Mouse (Mus musculus): ENCODE results near the gene Tbc1d2.

The Tbc1d2 gene

DNA sequence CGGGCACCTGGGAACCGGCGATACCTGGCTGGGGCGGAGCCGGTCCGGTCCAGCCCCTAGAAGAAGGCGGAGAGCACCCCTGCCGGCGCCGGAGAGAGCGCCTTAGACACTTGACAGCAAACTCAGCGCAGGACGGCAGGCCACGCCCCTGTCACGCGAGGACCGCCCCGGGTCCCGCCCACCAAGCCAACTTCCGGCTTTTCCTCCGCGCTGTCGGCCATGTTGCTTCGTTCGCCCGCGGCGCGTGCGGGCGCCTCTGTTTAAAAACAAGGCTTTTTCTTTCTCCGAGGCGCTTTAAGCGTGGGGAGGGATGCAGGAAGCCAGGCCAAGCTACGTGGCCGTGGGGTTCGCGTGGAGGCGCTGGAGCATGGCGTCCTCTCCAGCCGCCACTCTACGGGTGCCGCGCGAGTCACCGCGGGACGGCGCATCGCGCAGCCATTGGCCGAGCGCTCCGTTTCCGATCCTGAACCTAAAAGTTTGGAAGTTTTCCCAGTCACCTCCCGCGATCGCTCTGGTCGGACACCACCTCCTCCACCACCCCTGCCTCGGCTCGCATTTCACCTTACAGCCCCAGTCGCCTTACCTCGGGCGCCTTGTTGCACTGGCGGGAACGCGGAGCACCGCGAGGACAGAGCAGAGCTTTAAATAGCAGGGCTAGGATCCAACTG, at the start of gene Tbc1d2:
Tbc1d2 (minus strand) TSS at position 124 of the 668 bp plus-strand sequence.
- peak; percentile 82 for DNase-seq (ENCODE audit: low read depth, low spot score)

GRCm38 (mm10) chr4:46696467-46696866, 46.5 kb upstream of the Tbc1d2 start:
- no peak for DNase-seq (ENCODE audit: low read depth, low spot score)

DNA sequence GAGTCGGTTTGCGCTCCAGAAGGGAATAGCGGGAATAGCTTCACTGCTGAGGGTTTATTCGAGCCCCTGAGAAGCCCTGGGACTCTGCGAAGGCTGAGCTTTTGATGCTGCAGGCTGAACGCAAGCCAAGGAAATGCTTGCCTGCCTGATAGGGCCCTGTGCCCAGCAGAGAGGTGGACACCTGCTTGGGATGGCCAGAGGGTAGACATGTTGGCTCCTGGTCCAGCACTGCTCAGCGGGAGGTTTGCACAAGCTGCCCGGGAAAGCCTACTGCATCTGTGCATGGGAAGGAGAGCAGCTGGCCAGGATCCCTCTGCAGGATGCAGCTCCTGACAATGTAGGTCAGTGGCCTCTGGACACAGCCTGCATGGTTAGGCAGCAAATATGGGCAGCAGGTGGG, 40.6 kb upstream of the Tbc1d2 start:
- no peak for DNase-seq (ENCODE audit: low read depth, low spot score)

DNA sequence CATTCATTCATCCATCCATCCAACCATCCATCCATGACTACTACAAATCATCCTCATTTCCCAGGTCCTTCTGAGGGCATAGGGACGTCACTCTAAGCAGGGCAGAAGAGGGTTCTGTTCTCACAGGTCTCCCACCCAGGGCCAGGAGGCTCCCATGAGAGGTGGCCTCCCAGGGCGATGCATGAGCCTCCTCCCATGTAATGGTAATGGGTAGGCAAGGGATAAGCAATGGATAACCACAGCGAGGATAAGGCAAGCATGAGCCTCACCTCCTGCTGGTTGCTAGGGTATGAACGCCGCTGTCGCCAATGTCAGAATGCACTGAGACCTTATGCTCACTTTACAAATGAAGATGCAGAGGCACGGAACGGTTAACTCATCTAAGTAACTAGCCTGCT, 40.0 kb upstream of the Tbc1d2 start:
- no peak for DNase-seq (ENCODE audit: low read depth, low spot score)

GRCm38 (mm10) chr4:46689397-46690022, 39.5 kb upstream of the Tbc1d2 start:
- DNase-seq (ENCODE audit: low read depth, low spot score) = peak; percentile 70

GRCm38 (mm10) chr4:46688213-46688832, 38.3 kb upstream of the Tbc1d2 start:
- no peak for DNase-seq (ENCODE audit: low read depth, low spot score)

DNA sequence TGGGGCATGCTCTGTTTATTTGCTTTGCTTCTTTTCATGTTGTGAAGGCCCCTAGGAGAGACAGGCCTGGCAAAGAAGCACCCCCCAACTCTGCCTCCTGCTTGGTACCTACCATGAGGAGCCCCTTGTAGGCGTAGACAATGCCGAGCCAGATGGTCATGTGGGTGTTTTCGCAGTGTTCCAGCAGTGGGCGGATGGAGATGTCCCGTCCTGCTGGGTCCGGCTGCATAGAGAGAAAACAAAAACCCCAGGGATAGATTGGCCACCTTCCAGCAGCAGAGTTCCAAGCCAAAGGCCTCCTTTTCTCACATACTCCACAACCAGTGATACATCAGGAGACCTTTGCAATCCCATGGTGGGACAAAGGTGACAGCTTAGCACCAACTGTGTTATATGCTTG, 34.2 kb upstream of the Tbc1d2 start:
- no peak for DNase-seq (ENCODE audit: low read depth, low spot score)

GRCm38 (mm10) chr4:46676646-46677045, 26.6 kb upstream of the Tbc1d2 start:
- no peak for DNase-seq (ENCODE audit: low read depth, low spot score)

DNA sequence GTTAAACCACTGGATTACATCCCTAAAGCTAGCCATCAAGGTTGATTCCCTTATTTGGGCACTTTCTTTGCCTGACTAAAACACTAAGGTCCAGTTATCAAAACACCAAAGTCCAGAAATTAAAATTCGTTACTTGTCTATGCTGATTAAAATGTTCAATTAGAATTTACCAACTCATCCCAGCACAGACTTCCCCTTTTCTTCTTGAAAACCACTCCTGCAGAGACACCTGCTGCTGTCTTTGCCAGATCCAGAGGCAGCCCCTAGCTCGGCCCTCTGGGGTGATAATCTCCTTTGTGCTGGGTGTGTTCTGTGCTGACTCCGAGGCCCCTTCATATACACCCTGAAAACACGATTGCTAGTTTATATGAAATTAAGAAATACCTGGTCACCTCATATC, 26.0 kb upstream of the Tbc1d2 start:
- DNase-seq (ENCODE audit: low read depth, low spot score) = no peak

- DNase-seq (ENCODE audit: low read depth, low spot score) = no peak
These were observed 25.3 kb upstream of the Tbc1d2 start for GRCm38 (mm10) chr4:46675272-46675785.

DNA sequence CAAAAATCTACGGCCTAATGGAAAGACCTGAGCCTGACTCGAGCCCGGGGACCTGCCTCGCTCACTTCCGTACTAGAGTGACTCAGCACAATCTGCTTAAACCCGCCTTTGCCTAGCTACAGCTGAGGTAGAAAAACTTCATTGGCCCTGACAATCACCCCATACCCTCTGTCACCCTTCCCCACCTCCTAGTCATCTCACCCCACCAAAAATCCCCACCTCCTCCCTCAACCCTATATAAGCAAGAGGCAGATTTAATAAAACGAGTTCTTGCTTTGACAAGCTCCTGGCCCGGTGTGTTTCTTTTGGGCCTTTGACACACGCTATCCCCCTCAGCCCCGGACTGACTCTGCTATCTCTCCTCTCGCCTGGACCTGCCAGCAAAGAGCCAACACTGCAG, 18.6 kb upstream of the Tbc1d2 start:
- DNase-seq (ENCODE audit: low read depth, low spot score) = no peak

DNA sequence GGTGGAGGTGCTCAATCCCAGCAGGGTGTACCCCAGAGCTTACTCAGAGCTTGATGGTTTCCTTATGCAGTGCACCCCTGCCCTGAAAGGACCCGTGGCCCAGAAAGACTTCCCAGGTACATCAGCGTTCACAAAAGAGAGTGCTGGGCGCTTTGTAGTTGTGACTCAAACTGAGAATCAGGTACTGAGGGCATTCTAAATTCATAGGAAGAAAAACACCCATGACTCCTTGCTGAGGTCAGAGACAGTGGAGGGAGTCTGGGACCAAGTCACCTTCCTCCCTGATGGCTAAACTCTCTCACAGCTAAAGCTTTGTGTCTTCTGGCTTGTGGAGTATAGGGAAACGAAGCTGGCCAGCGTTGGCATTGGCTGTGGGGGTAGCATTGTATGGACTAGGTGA, 16.4 kb upstream of the Tbc1d2 start:
- no peak for DNase-seq (ENCODE audit: low read depth, low spot score)

- peak; percentile 40 for DNase-seq (ENCODE audit: low read depth, low spot score)
These were observed 15.4 kb upstream of the Tbc1d2 start for GRCm38 (mm10) chr4:46665371-46665774.

DNA sequence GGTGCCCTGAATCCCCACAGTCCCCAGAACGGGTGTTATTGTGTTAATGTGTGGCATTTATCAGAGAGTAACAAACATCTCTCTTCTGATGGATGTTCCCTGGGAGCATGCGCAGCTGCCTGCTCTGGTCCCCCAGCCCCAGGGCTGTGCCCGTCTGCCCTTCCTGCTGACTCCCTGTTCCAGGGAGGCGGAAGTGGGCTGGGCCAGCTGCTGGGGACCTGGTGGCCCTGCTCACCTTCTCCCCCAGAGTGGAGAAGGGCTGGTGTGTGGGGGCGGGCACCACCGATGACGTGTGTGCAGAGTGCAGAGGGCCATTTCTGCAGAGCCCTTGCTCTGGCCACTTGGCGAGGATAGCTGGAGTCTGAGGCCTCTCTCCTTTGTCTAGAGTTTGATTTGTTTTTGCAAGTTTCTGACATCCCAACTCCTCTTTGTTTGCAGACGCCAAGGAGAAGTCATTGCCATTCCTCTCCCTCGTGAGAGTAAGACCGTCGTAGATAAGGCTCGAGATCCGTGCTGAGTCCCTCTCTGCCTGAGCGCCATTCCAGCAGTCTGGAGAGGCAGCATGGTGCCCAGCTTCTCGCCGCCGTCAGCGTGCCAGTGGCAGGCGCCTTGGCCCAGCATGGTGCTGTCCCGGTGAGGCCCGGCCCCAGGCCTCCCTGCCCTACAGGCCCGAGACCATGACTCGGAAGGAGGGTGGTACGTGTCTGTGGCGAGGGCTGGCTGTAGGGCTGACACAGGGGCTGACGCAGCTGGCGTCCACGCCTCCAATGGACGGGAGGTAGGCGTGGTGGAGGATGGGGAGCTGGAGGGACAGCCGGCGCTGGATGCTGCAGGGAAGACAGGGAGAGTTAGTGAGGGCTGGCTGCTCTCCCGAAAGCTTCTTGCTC, 14.4 kb upstream of the Tbc1d2 start:
- DNase-seq (ENCODE audit: low read depth, low spot score) = peak; percentile 56

- no peak for DNase-seq (ENCODE audit: low read depth, low spot score)
These were observed 11.4 kb upstream of the Tbc1d2 start for GRCm38 (mm10) chr4:46661433-46661832.

- no peak for DNase-seq (ENCODE audit: low read depth, low spot score)
These were observed 8.9 kb upstream of the Tbc1d2 start for GRCm38 (mm10) chr4:46658946-46659345.

- DNase-seq (ENCODE audit: low read depth, low spot score) = peak; percentile 60
These were observed 7.1 kb upstream of the Tbc1d2 start for GRCm38 (mm10) chr4:46657116-46657515.

DNA sequence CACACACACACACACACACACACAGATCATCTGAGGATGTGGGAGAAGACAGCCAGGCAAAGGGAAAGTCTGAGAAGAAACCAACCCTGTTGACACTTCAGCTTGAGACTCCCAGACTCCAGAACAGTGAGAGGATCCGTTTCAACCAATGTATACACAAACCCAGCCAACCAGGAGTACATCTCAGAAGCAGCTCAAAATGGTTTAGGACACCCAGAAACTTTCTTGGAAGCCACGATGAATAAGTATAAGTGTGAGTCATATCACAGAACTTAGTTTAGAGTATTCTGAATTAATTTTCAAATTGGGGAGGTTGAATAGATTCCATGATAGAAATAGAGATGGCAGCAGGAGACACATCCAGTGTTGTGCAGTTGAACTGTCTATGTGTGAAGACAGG, 5.9 kb upstream of the Tbc1d2 start:
- no peak for DNase-seq (ENCODE audit: low read depth, low spot score)

DNA sequence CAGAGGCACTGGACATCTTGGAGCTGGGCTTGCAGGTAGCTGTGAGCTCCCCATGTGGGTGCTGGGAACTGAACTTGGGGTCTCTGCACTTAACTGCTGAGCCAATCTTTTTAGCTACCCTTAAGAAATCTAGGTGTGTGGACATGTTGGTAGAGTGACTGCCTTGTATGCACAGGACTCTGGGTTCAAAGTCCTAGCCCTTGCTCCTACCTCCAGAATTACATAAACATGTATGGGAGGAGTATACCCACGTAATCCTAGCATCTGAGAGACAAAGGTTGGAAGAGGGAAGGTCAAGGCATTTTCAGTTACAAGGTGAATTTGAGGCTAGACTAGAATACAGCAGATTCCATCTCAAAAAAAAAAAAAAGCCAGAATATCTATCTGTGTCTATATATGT, 5.3 kb upstream of the Tbc1d2 start:
- no peak for DNase-seq (ENCODE audit: low read depth, low spot score)

DNA sequence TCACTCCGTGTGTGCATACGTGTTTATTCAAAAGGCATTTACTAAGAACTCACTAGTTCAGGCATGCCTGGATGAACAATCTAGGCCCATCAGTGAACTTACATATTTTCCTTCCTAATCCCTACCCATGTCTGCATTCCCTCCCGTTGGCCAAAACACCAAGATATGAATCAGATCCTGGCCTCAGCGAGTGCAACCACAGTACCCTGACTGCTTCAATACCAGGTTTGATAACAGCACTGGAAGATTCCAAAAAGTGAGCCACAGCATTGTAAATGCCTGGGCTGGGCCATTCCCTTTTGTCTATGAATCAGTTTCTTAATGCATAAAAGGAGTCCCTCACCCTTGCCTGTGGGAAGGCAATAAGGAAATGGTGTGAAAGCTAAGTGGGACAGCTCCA, 848 bp downstream of the Tbc1d2 start:
- no peak for DNase-seq (ENCODE audit: low read depth, low spot score)

DNA sequence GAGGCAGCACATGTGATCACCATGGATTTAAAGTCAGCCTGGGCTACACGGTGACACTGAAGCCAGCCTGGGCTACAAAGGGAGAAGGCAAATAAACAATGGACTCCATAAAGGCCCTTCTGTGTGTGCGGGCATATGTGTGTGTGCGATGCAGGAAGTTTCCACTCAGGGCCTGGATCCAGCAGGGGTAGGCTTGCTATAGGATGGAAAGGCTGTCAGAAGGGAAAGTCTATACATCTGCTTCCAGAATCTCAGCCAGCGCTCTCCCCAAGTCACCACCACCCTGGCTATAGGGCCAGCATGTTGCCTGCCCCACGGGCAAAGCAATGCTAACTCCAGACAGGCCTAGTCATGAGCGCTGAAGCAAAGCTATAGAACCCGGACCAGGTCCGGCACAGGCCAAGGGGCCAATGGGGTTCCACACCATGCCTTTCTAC, 6.3 kb downstream of the Tbc1d2 start:
- no peak for DNase-seq (ENCODE audit: low read depth, low spot score)

All from embryo, embryonic 11.5 days (tissue).